Mouse (Mus musculus) CH12.LX (cell line): ENCODE measurements around the gene Celf5.
"Not testable (repeated sequence)": the region's sequence is repeated elsewhere in the genome, so short reads cannot be mapped to it uniquely, and the experiment has no call there.

Source experiments
- CTCF ChIP-seq, 2 experiments: IDR thresholded peaks in 1 of 2; conservative IDR thresholded peaks in 1 of 2; 2 replicates each; pipeline ENCODE4 v1.5.1; 2011 to 2012; ENCODE audit warnings: low read depth in 2 of 2, low read length in 2 of 2, improper control_type of control experiment in 1 of 2, inconsistent platforms in 1 of 2, mild to moderate bottlenecking in 1 of 2, moderate library complexity in 1 of 2
- E2F4 ChIP-seq: IDR thresholded peaks from 2 replicates; pipeline ENCODE4 v1.6.1; 2011; ENCODE audit warnings: low read depth, low read length, improper control_type of control experiment; ENCODE audit not compliant: insufficient replicate concordance
- GABPA ChIP-seq: IDR thresholded peaks from 2 replicates; pipeline ENCODE4 v1.6.1; 2012; ENCODE audit warnings: low read depth, low read length, improper control_type of control experiment, inconsistent platforms; ENCODE audit not compliant: insufficient replicate concordance
- HCFC1 ChIP-seq: IDR thresholded peaks from 2 replicates; pipeline ENCODE4 v1.6.1; 2012; ENCODE audit warnings: low read depth, mild to moderate bottlenecking, inconsistent platforms, low read length, improper control_type of control experiment
- POLR2A ChIP-seq: IDR thresholded peaks from 2 replicates; pipeline ENCODE4 v1.6.1; 2011; ENCODE audit warnings: low read depth, mild to moderate bottlenecking, improper control_type of control experiment, low read length
- SIN3A ChIP-seq: IDR thresholded peaks from 2 replicates; pipeline ENCODE4 v1.6.1; 2012; ENCODE audit warnings: low read length, improper control_type of control experiment, inconsistent platforms
- TBP ChIP-seq: conservative IDR thresholded peaks from 2 replicates; pipeline ENCODE4 v1.6.1; 2011; ENCODE audit warnings: low read depth, low read length, improper control_type of control experiment
- ZC3H11A ChIP-seq: IDR thresholded peaks from 2 replicates; pipeline ENCODE4 v1.6.1; 2012; ENCODE audit warnings: low read depth, mild to moderate bottlenecking, inconsistent platforms, low read length, improper control_type of control experiment
- ZNF384 ChIP-seq: IDR thresholded peaks from 2 replicates; pipeline ENCODE4 v1.6.1; 2012; ENCODE audit warnings: low read depth, low read length, improper control_type of control experiment, inconsistent platforms

- peak in 1 of 2 experiments; percentile 54; a peak in 2 of 4 replicates for TF ChIP-seq CTCF (conservative IDR thresholded peaks at IDR 0.05 in 1 of 2, IDR thresholded peaks at IDR 0.05 in 1 of 2; ENCODE audit: low read depth in 2 of 2, low read length in 2 of 2)
- not testable (repeated sequence) for TF ChIP-seq ZNF384, TBP, POLR2A, E2F4, SIN3A, ZC3H11A, HCFC1, GABPA
Observed at GRCm38 (mm10) chr10:81445516-81445915, 37.0 kb downstream of the Celf5 start.
